Mouse (Mus musculus) olfactory bulb, adult 2 months (tissue): Measurements from ENCODE around the gene Gfod1.

Experiments
- CTCF ChIP-seq: fragments of 200-500 bp; IDR thresholded peaks from 2 replicates; pipeline ENCODE4 v1.5.1; 2012; ENCODE audit warnings: low read depth, mild to moderate bottlenecking, low read length, moderate library complexity; ENCODE audit not compliant: insufficient read depth
- POLR2A ChIP-seq: fragments of 200-500 bp; IDR thresholded peaks from 2 replicates; pipeline ENCODE4 v1.6.1; 2012; ENCODE audit warnings: mild to moderate bottlenecking, low read depth, low read length, moderate library complexity; ENCODE audit not compliant: insufficient read depth

DNA sequence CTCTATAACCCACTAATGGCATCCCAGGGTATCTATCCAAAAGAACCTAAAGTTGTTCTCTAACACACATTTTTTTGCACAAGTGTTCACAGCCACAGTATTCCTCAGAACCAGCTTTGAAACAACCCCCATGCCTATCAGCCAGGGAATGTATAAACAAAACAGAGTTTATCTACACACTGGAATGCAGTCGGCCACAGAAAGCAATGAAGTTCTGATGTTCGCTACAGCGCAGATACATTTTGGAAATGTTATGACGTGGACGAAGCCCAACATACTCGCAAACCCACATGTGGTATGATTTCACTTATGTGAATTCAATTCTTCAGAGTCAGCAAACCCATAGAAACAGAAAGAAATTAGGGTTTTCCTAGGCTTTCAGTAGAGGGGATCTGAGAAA, 75.8 kb downstream of the Gfod1 start:
- no peak for TF ChIP-seq POLR2A
- no peak for TF ChIP-seq CTCF
